Mouse (Mus musculus): Measurements from ENCODE around the gene Itgb1.

The Itgb1 gene

GRCm38 (mm10) chr8:128684609-128685506 lies 596 bp upstream of the Itgb1 start:
- peak in 1 of 2 experiments; percentile 44 for DNase-seq

GRCm38 (mm10) chr8:128686429-128686990 lies 1.1 kb downstream of the Itgb1 start:
- no peak for DNase-seq

- no peak for DNase-seq
Observed at GRCm38 (mm10) chr8:128688679-128689078, 3.2 kb downstream of the Itgb1 start.

GRCm38 (mm10) chr8:128690056-128690455 lies 4.6 kb downstream of the Itgb1 start:
- DNase-seq, result no peak

- DNase-seq, result no peak
Observed at GRCm38 (mm10) chr8:128696701-128697397, 11.4 kb downstream of the Itgb1 start.

- no peak for DNase-seq
Observed at GRCm38 (mm10) chr8:128697945-128698344, 12.5 kb downstream of the Itgb1 start.

GRCm38 (mm10) chr8:128704376-128704775 lies 18.9 kb downstream of the Itgb1 start:
- no peak for DNase-seq

GRCm38 (mm10) chr8:128704836-128705235 lies 19.4 kb downstream of the Itgb1 start:
- DNase-seq, result no peak

- peak; percentile 65 to 67 for DNase-seq
Observed at GRCm38 (mm10) chr8:128709261-128709660, 23.8 kb downstream of the Itgb1 start.

- DNase-seq, result no peak
Observed at GRCm38 (mm10) chr8:128716184-128716583, 30.7 kb downstream of the Itgb1 start.

GRCm38 (mm10) chr8:128724819-128725218 lies 39.4 kb downstream of the Itgb1 start:
- peak in 1 of 2 experiments; percentile 22 for DNase-seq

GRCm38 (mm10) chr8:128727213-128727612 lies 41.8 kb downstream of the Itgb1 start:
- no peak for DNase-seq

- DNase-seq, result no peak
Observed at GRCm38 (mm10) chr8:128732254-128732653, 46.8 kb downstream of the Itgb1 start.

GRCm38 (mm10) chr8:128734118-128734517 lies 48.7 kb downstream of the Itgb1 start:
- DNase-seq, result no peak

- no peak for DNase-seq
Observed at GRCm38 (mm10) chr8:128735692-128736091, 50.2 kb downstream of the Itgb1 start.
